In genomic region chr14:34372646-34373045, GRCm38 (mm10) we compare ENCODE assay signal across 8 mouse cellular contexts. TPM values are rescaled to one million over a fixed set of nuclear protein-coding genes. Genes with fewer than 3 reads are reported as not detected.
DNase-seq lines count a peak whose midpoint lies in the region; ATAC-seq and TF ChIP-seq lines count a peak whose summit lies in the region.

No protein-coding gene starts in this region.

- TF ChIP-seq CTCF in MEL (IDR thresholded peaks at IDR 0.05 in 2 of 3, conservative IDR thresholded peaks at IDR 0.05 in 1 of 3; ENCODE audit: control insufficient read depth in 1 of 3, insufficient read depth in 1 of 3, low read depth in 2 of 3, low read length in 3 of 3, poor library complexity in 1 of 3, severe bottlenecking in 1 of 3), result peak; percentile 40 to 62 (median 57); a peak in 5 of 6 replicates
- TF ChIP-seq CTCF in cerebellum, adult 2 months (IDR thresholded peaks at IDR 0.05; ENCODE audit: borderline replicate concordance, insufficient read depth, low read depth, low read length), result peak; percentile 36; the same call in 1 of the 2 replicates

- peak; percentile 22 to 54 for DNase-seq in layer of hippocampus, adult 18-20 months (ENCODE audit: low spot score in 2 of 2)
- no peak for DNase-seq in layer of hippocampus, adult 9-10 months (ENCODE audit: low spot score)
- peak; percentile 23 for DNase-seq in MEL (ENCODE audit: low read depth, low spot score)
- DNase-seq in cerebellum, adult 2 months, result peak; percentile 21 to 39
- peak; percentile 47 to 54 for DNase-seq in frontal cortex, postnatal 36 days (ENCODE audit: low spot score in 2 of 2)
- peak; percentile 76 to 80 for DNase-seq in layer of hippocampus, postnatal 10 days (ENCODE audit: low spot score in 2 of 2)

- no peak overlapping the region for H3K27ac ChIP-seq in MEL (ENCODE audit: control insufficient read depth, low read depth, low read length)
- H3K27ac ChIP-seq in cerebellum, adult 2 months (ENCODE audit: insufficient read depth, low read length), result no peak overlapping the region
- no peak overlapping the region for H3K27ac ChIP-seq in neural tube, embryonic 14.5 days (ENCODE audit: low read depth, low read length)
- H3K27ac ChIP-seq in intestine, embryonic 16.5 days (ENCODE audit: low read length), result no peak overlapping the region

- WGBS in cerebellum, adult 2 months, result 83% methylated on average over 6 of the region's 6 CpGs
- WGBS in neural tube, embryonic 14.5 days, result 82% methylated on average over 6 of the region's 6 CpGs
- WGBS in intestine, embryonic 16.5 days, result 87% methylated on average over 6 of the region's 6 CpGs

- TF ChIP-seq EP300 in MEL (IDR thresholded peaks at IDR 0.05; ENCODE audit: low read depth in 1 of 2, low read length in 2 of 2), result no peak

- no peak overlapping the region for H3K4me3 ChIP-seq in MEL (ENCODE audit: control insufficient read depth in 1 of 2, insufficient read depth in 1 of 2, low read depth in 2 of 2, low read length in 2 of 2)
- no peak overlapping the region for H3K4me3 ChIP-seq in cerebellum, adult 2 months (replicated peaks; ENCODE audit: insufficient read depth, low read depth, low read length)
- no peak overlapping the region for H3K4me3 ChIP-seq in neural tube, embryonic 14.5 days (ENCODE audit: low read depth, low read length)
- no peak overlapping the region for H3K4me3 ChIP-seq in intestine, embryonic 16.5 days (ENCODE audit: low read length)

- no peaks in the 10 kb centered on the region for H3K9me3 ChIP-seq in MEL (replicated peaks; ENCODE audit: insufficient read depth, low read length)
- H3K9me3 ChIP-seq in neural tube, embryonic 14.5 days (ENCODE audit: control insufficient read depth, low read length), result no peaks in the 10 kb centered on the region
- no peaks in the 10 kb centered on the region for H3K9me3 ChIP-seq in intestine, embryonic 16.5 days (ENCODE audit: control insufficient read depth, low read length)

- no peaks in the 10 kb centered on the region for H3K27me3 ChIP-seq in MEL (ENCODE audit: control insufficient read depth in 1 of 2, insufficient read depth in 2 of 2, low read length in 2 of 2)
- H3K27me3 ChIP-seq in cerebellum, adult 2 months (ENCODE audit: control insufficient read depth, insufficient read depth, low read length), result no peaks in the 10 kb centered on the region
- no peaks in the 10 kb centered on the region for H3K27me3 ChIP-seq in neural tube, embryonic 14.5 days (ENCODE audit: control insufficient read depth, insufficient read depth, low read length)
- no peaks in the 10 kb centered on the region for H3K27me3 ChIP-seq in intestine, embryonic 16.5 days (replicated peaks; ENCODE audit: control insufficient read depth, insufficient read depth, low read length)

- ATAC-seq in neural tube, embryonic 14.5 days (ENCODE audit: low read depth), result 0 out of 2 replicates have a peak, but pooled peaks have one; percentile 33
- ATAC-seq in intestine, embryonic 16.5 days, result no peak

- H3K4me1 ChIP-seq in MEL (ENCODE audit: control insufficient read depth in 1 of 2, insufficient read depth in 2 of 2, low read length in 2 of 2), result no peaks in the 10 kb centered on the region
- H3K4me1 ChIP-seq in cerebellum, adult 2 months (ENCODE audit: control insufficient read depth, insufficient read depth, low read length), result no peaks in the 10 kb centered on the region
- peaks cover 4% of the 10 kb centered on the region for H3K4me1 ChIP-seq in neural tube, embryonic 14.5 days (ENCODE audit: control insufficient read depth, insufficient read depth, low read length)
- peaks cover 6% of the 10 kb centered on the region; the same call in 1 of the 2 replicates for H3K4me1 ChIP-seq in intestine, embryonic 16.5 days (ENCODE audit: control insufficient read depth, insufficient read depth, low read length)

- H3K9ac ChIP-seq in MEL (ENCODE audit: control insufficient read depth, low read depth, low read length, poor library complexity, severe bottlenecking), result no peak overlapping the region
- H3K9ac ChIP-seq in neural tube, embryonic 14.5 days (replicated peaks; ENCODE audit: low read depth, low read length), result no peak overlapping the region
- H3K9ac ChIP-seq in intestine, embryonic 16.5 days (ENCODE audit: low read depth, low read length), result no peak overlapping the region

- no peaks in the 10 kb centered on the region for H3K36me3 ChIP-seq in MEL (ENCODE audit: control insufficient read depth in 1 of 2, insufficient read depth in 2 of 2, low read length in 2 of 2)
- H3K36me3 ChIP-seq in neural tube, embryonic 14.5 days (ENCODE audit: control insufficient read depth, insufficient read depth, low read length), result no peaks in the 10 kb centered on the region
- H3K36me3 ChIP-seq in intestine, embryonic 16.5 days (ENCODE audit: control insufficient read depth, insufficient read depth, low read length), result no peaks in the 10 kb centered on the region

- TF ChIP-seq POLR2A in MEL (IDR thresholded peaks at IDR 0.05; ENCODE audit: control insufficient read depth in 1 of 2, insufficient read depth in 1 of 2, low read depth in 1 of 2, low read length in 2 of 2, poor library complexity in 1 of 2), result no peak
- no peak for TF ChIP-seq POLR2A in cerebellum, adult 2 months (IDR thresholded peaks at IDR 0.05; ENCODE audit: borderline replicate concordance, insufficient read depth, low read length)

- no peaks in the 10 kb centered on the region for H3K79me2 ChIP-seq in MEL (ENCODE audit: control insufficient read depth, insufficient read depth, low read length, poor library complexity)

- peak overlapping the region; percentile 9; the same call in 1 of the 2 replicates for H3K4me2 ChIP-seq in neural tube, embryonic 14.5 days (ENCODE audit: low read depth, low read length)
- no peak overlapping the region for H3K4me2 ChIP-seq in intestine, embryonic 16.5 days (ENCODE audit: low read depth, low read length)

- TF ChIP-seq RAD21 in MEL (IDR thresholded peaks at IDR 0.05; ENCODE audit: low read depth, low read length), result peak; percentile 20

TF ChIP-seq in MEL, 35 proteins besides CTCF, POLR2A, EP300 and RAD21:
- peak; percentile 45 for TF ChIP-seq SMC3 (IDR thresholded peaks at IDR 0.05; ENCODE audit: low read depth, low read length)
- no peak for TF ChIP-seq NELFE (IDR thresholded peaks at IDR 0.05; ENCODE audit: low read depth, low read length)
- peak; percentile 11; the same call in 1 of the 2 replicates for TF ChIP-seq ZC3H11A (IDR thresholded peaks at IDR 0.05; ENCODE audit: low read depth, low read length)
- TF ChIP-seq GABPA (IDR thresholded peaks at IDR 0.05; ENCODE audit: low read depth, low read length), result no peak

RNA-seq across cellular contexts. Expression of gene Sncg, which starts 1.9 kb away (rescaled TPM):
- total RNA-seq in layer of hippocampus, adult 18-20 months (2021), result 1 to 10 TPM; 6.8 to 7.1 TPM
- total RNA-seq in MEL (2012; rRNA removed), result not detected in 2 replicates
- polyA plus RNA-seq in MEL (2012; ENCODE audit: insufficient read depth in 1 of 2, insufficient read length in 2 of 2, low read depth in 1 of 2, low replicate concordance in 2 of 2, missing spikeins in 1 of 2), result not detected
- 132 and 163 TPM in 2 replicates for polyA plus RNA-seq in cerebellum, adult 2 months (2012; rRNA removed)
- total RNA-seq in layer of hippocampus, postnatal 10 days (2021), result 1 to 10 TPM; 1.6 to 1.8 TPM
- 279 and 514 TPM in 2 replicates for polyA plus RNA-seq in neural tube, embryonic 14.5 days (2014; fragmentation: Nextera tagmentation; extraction: Ambion mirVana)
- 35.5 and 37.9 TPM in 2 replicates for polyA plus RNA-seq in intestine, embryonic 16.5 days (2015; fragmentation: Nextera tagmentation; extraction: Ambion mirVana)

RNA-seq across cellular contexts. Expression of gene Mmrn2, which starts 2.6 kb away (rescaled TPM):
- 1 to 10 TPM; 3.1 to 3.3 TPM for total RNA-seq in layer of hippocampus, adult 18-20 months (2021)
- 0.08 TPM in 1 of 2 replicates, not detected in the other for total RNA-seq in MEL (2012; rRNA removed)
- under 1 TPM in 1 of 2 experiments, not detected in 1; 0.03 TPM for polyA plus RNA-seq in MEL (2012; ENCODE audit: insufficient read depth in 1 of 2, insufficient read length in 2 of 2, low read depth in 1 of 2, low replicate concordance in 2 of 2, missing spikeins in 1 of 2)
- polyA plus RNA-seq in cerebellum, adult 2 months (2012; rRNA removed), result 2.4 and 3.6 TPM in 2 replicates
- 1 to 10 TPM; 4.0 to 4.5 TPM for total RNA-seq in layer of hippocampus, postnatal 10 days (2021)
- polyA plus RNA-seq in neural tube, embryonic 14.5 days (2014; fragmentation: Nextera tagmentation; extraction: Ambion mirVana), result 2.4 and 4.3 TPM in 2 replicates
- polyA plus RNA-seq in intestine, embryonic 16.5 days (2015; fragmentation: Nextera tagmentation; extraction: Ambion mirVana), result 7.1 and 7.2 TPM in 2 replicates

RNA-seq across cellular contexts. Expression of gene Fam25c, which starts 17.4 kb away (rescaled TPM):
- total RNA-seq in layer of hippocampus, adult 18-20 months (2021), result not detected
- not detected in 2 replicates for total RNA-seq in MEL (2012; rRNA removed)
- polyA plus RNA-seq in MEL (2012; ENCODE audit: insufficient read depth in 1 of 2, insufficient read length in 2 of 2, low read depth in 1 of 2, low replicate concordance in 2 of 2, missing spikeins in 1 of 2), result not detected
- not detected in 2 replicates for polyA plus RNA-seq in cerebellum, adult 2 months (2012; rRNA removed)
- not detected for total RNA-seq in layer of hippocampus, postnatal 10 days (2021)
- not detected in 2 replicates for polyA plus RNA-seq in neural tube, embryonic 14.5 days (2014; fragmentation: Nextera tagmentation; extraction: Ambion mirVana)
- polyA plus RNA-seq in intestine, embryonic 16.5 days (2015; fragmentation: Nextera tagmentation; extraction: Ambion mirVana), result not detected in 2 replicates

Comparison
In these comparisons a context has a peak if more than half of its experiments do, and no peak if none do; other contexts are left out.
1. RNA of gene Sncg, which starts 1.9 kb away (polyA plus RNA-seq): 279 to 514 TPM in neural tube, embryonic 14.5 days, 132 to 163 TPM in cerebellum, adult 2 months and 35.5 to 37.9 TPM in intestine, embryonic 16.5 days; not detected in MEL; every median in the first group is over 10 times any median in the second.